Mouse (Mus musculus) testis, adult 2 months (tissue): ENCODE results near the gene 9030612E09Rik.

Experiments used
- CTCF ChIP-seq: fragments of 200-500 bp; IDR thresholded peaks from 2 replicates; pipeline ENCODE4 v1.5.1; 2012; ENCODE audit warnings: low read depth, mild to moderate bottlenecking, inconsistent platforms, low read length, moderate library complexity; ENCODE audit not compliant: control insufficient read depth, insufficient read depth, insufficient replicate concordance
- POLR2A ChIP-seq: fragments of 200-500 bp; IDR thresholded peaks from 2 replicates; pipeline ENCODE4 v1.6.1; 2012; ENCODE audit warnings: low read depth, mild to moderate bottlenecking, inconsistent platforms, low read length, moderate library complexity; ENCODE audit not compliant: control insufficient read depth

- TF ChIP-seq CTCF (no peak), POLR2A (no peak)
These were observed 25.7 kb downstream of the 9030612E09Rik start for GRCm38 (mm10) chr10:43200206-43200605.
